Mouse (Mus musculus) heart, embryonic 15.5 days (tissue): ENCODE measurements at regions not wholly inside any gene's neighbourhood (a gene's known extent, or its start where the extent isn't known, plus 50 kb on each side); places are given as distances from the start of the nearest gene placed in this dataset.

Experiments used
- ATAC-seq: fragments of 200-750 bp; cut with Nextera tagmentation; replicated peaks from 2 replicates; pipeline ENCODE4 v1.8.0; 2017; ENCODE audit warnings: low read depth, moderate TSS enrichment; ENCODE audit not compliant: insufficient number of reproducible peaks, insufficient read depth, low FRiP score
- H3K27ac ChIP-seq: fragments of 300-500 bp; sonication (generic); 2 replicates; pipeline ENCODE4 v1.5.1; 2015; ENCODE audit warnings: mild to moderate bottlenecking, inconsistent platforms
- H3K27me3 ChIP-seq: fragments of 300-500 bp; sonication (generic); 2 replicates; pipeline ENCODE4 v1.6.1; 2015; ENCODE audit warnings: inconsistent platforms
- H3K36me3 ChIP-seq: fragments of 300-500 bp; sonication (generic); 2 replicates; pipeline ENCODE4 v1.6.1; 2015; ENCODE audit warnings: mild to moderate bottlenecking, inconsistent platforms
- H3K4me1 ChIP-seq: fragments of 300-500 bp; sonication (generic); replicated peaks from 2 replicates; pipeline ENCODE4 v1.6.1; 2015; ENCODE audit warnings: inconsistent platforms
- H3K4me2 ChIP-seq: fragments of 300-500 bp; sonication (generic); 2 replicates; pipeline ENCODE4 v1.6.1; 2015; ENCODE audit warnings: inconsistent platforms, mild to moderate bottlenecking, moderate library complexity
- H3K4me3 ChIP-seq: fragments of 300-500 bp; sonication (generic); 2 replicates; pipeline ENCODE4 v1.5.1; 2015; ENCODE audit warnings: mild to moderate bottlenecking, inconsistent platforms
- H3K9ac ChIP-seq: fragments of 300-500 bp; sonication (generic); 2 replicates; pipeline ENCODE4 v1.6.1; 2015; ENCODE audit warnings: mild to moderate bottlenecking, inconsistent platforms
- H3K9me3 ChIP-seq: fragments of 300-500 bp; sonication (generic); replicated peaks from 2 replicates; pipeline ENCODE4 v1.6.1; 2016; ENCODE audit warnings: inconsistent platforms
- WGBS: fragments of 180-500 bp; shearing (Covaris S2); methylation state at CpG from one replicate; pipeline ENCODE4 v1.1.7; 2015; ENCODE audit warnings: mixed read lengths; 5-methylcytosine and 5-hydroxymethylcytosine counted together

GRCm38 (mm10) chr11:45123276-45123675, 506.2 kb downstream of the Ebf1 start:
- 59% methylated on average over 2 of the region's 2 CpGs for WGBS
- Histone ChIP-seq H3K27me3 (no peaks in the 10 kb centered on the region), H3K9ac (no peak overlapping the region), H3K4me3 (no peak overlapping the region), H3K4me2 (no peak overlapping the region), H3K4me1 (no peaks in the 10 kb centered on the region), H3K9me3 (no peaks in the 10 kb centered on the region), H3K27ac (no peak overlapping the region), H3K36me3 (no peaks in the 10 kb centered on the region)
- ATAC-seq: no peak

GRCm38 (mm10) chr11:45136781-45137180, 519.7 kb downstream of the Ebf1 start:
- Histone ChIP-seq H3K9ac (no peak overlapping the region), H3K4me2 (no peak overlapping the region), H3K36me3 (no peaks in the 10 kb centered on the region), H3K4me3 (no peak overlapping the region), H3K27ac (no peak overlapping the region), H3K4me1 (no peaks in the 10 kb centered on the region), H3K9me3 (no peaks in the 10 kb centered on the region), H3K27me3 (no peaks in the 10 kb centered on the region)
- WGBS: 55% methylated on average over 2 of the region's 2 CpGs
- no peak for ATAC-seq

GRCm38 (mm10) chr11:45138351-45138975, 521.3 kb downstream of the Ebf1 start:
- no peak for ATAC-seq
- Histone ChIP-seq H3K36me3 (no peaks in the 10 kb centered on the region), H3K9ac (no peak overlapping the region), H3K27me3 (no peaks in the 10 kb centered on the region), H3K4me3 (no peak overlapping the region), H3K4me2 (no peak overlapping the region), H3K4me1 (no peaks in the 10 kb centered on the region), H3K27ac (no peak overlapping the region), H3K9me3 (no peaks in the 10 kb centered on the region)
- 73% methylated on average over 4 of the region's 4 CpGs for WGBS

- H3K9ac ChIP-seq: no peak overlapping the region
- no peaks in the 10 kb centered on the region for H3K36me3 ChIP-seq
- no peak overlapping the region for H3K4me2 ChIP-seq
- H3K4me3 ChIP-seq: no peak overlapping the region
- no peaks in the 10 kb centered on the region for H3K9me3 ChIP-seq
- H3K27ac ChIP-seq: no peak overlapping the region
- ATAC-seq: no peak
- 67% methylated on average over 1 of the region's 1 CpGs for WGBS
- no peaks in the 10 kb centered on the region for H3K27me3 ChIP-seq
- no peaks in the 10 kb centered on the region for H3K4me1 ChIP-seq
Measured at GRCm38 (mm10) chr11:45140490-45140889, 523.4 kb downstream of the Ebf1 start.

GRCm38 (mm10) chr11:45154070-45154469, 537.0 kb downstream of the Ebf1 start:
- no peak overlapping the region for H3K4me2 ChIP-seq
- no peaks in the 10 kb centered on the region for H3K36me3 ChIP-seq
- WGBS: 83% methylated on average over 6 of the region's 6 CpGs
- H3K27me3 ChIP-seq: no peaks in the 10 kb centered on the region
- H3K9ac ChIP-seq: no peak overlapping the region
- no peaks in the 10 kb centered on the region for H3K4me1 ChIP-seq
- no peak overlapping the region for H3K4me3 ChIP-seq
- no peak for ATAC-seq
- H3K9me3 ChIP-seq: no peaks in the 10 kb centered on the region
- no peak overlapping the region for H3K27ac ChIP-seq

GRCm38 (mm10) chr11:45154497-45154896, 537.4 kb downstream of the Ebf1 start:
- Histone ChIP-seq H3K36me3 (no peaks in the 10 kb centered on the region), H3K4me1 (no peaks in the 10 kb centered on the region), H3K27ac (no peak overlapping the region), H3K27me3 (no peaks in the 10 kb centered on the region), H3K4me2 (no peak overlapping the region), H3K9ac (no peak overlapping the region), H3K9me3 (no peaks in the 10 kb centered on the region), H3K4me3 (no peak overlapping the region)
- ATAC-seq: no peak
- WGBS: 54% methylated on average over 8 of the region's 8 CpGs

GRCm38 (mm10) chr11:45155782-45156181, 538.7 kb downstream of the Ebf1 start:
- no peaks in the 10 kb centered on the region for H3K27me3 ChIP-seq
- H3K36me3 ChIP-seq: no peaks in the 10 kb centered on the region
- no peak overlapping the region for H3K4me2 ChIP-seq
- no peak for ATAC-seq
- H3K9me3 ChIP-seq: no peaks in the 10 kb centered on the region
- no peak overlapping the region for H3K9ac ChIP-seq
- H3K4me3 ChIP-seq: no peak overlapping the region
- 58% methylated on average over 1 of the region's 1 CpGs for whole genome bisulfite sequencing
- H3K27ac ChIP-seq: no peak overlapping the region
- H3K4me1 ChIP-seq: no peaks in the 10 kb centered on the region

- ATAC-seq: no peak
- 26% methylated on average over 2 of the region's 2 CpGs for WGBS
- H3K4me2 ChIP-seq: no peak overlapping the region
- H3K27ac ChIP-seq: no peak overlapping the region
- no peak overlapping the region for H3K4me3 ChIP-seq
- H3K27me3 ChIP-seq: no peaks in the 10 kb centered on the region
- H3K9ac ChIP-seq: no peak overlapping the region
- no peaks in the 10 kb centered on the region for H3K4me1 ChIP-seq
- H3K36me3 ChIP-seq: no peaks in the 10 kb centered on the region
- H3K9me3 ChIP-seq: no peaks in the 10 kb centered on the region
Measured at GRCm38 (mm10) chr11:45158282-45158681, 541.2 kb downstream of the Ebf1 start.

GRCm38 (mm10) chr11:45160871-45161270, 543.8 kb downstream of the Ebf1 start:
- no peaks in the 10 kb centered on the region for H3K9me3 ChIP-seq
- H3K36me3 ChIP-seq: no peaks in the 10 kb centered on the region
- WGBS: 79% methylated on average over 8 of the region's 8 CpGs
- no peak overlapping the region for H3K4me2 ChIP-seq
- no peaks in the 10 kb centered on the region for H3K4me1 ChIP-seq
- H3K9ac ChIP-seq: no peak overlapping the region
- H3K4me3 ChIP-seq: no peak overlapping the region
- no peaks in the 10 kb centered on the region for H3K27me3 ChIP-seq
- ATAC-seq: no peak
- no peak overlapping the region for H3K27ac ChIP-seq

- Histone ChIP-seq H3K4me3 (no peak overlapping the region), H3K36me3 (no peaks in the 10 kb centered on the region), H3K4me1 (no peaks in the 10 kb centered on the region), H3K9me3 (no peaks in the 10 kb centered on the region), H3K27ac (no peak overlapping the region), H3K9ac (no peak overlapping the region), H3K27me3 (no peaks in the 10 kb centered on the region), H3K4me2 (no peak overlapping the region)
- WGBS: 78% methylated on average over 2 of the region's 2 CpGs
- no peak for ATAC-seq
Measured at GRCm38 (mm10) chr11:45173546-45173945, 556.4 kb downstream of the Ebf1 start.

- Histone ChIP-seq H3K36me3 (no peaks in the 10 kb centered on the region), H3K27ac (no peak overlapping the region), H3K27me3 (no peaks in the 10 kb centered on the region), H3K9me3 (no peaks in the 10 kb centered on the region), H3K4me1 (no peaks in the 10 kb centered on the region), H3K4me2 (no peak overlapping the region), H3K9ac (no peak overlapping the region), H3K4me3 (no peak overlapping the region)
- 75% methylated on average over 2 of the region's 2 CpGs for WGBS
- ATAC-seq: no peak
Measured at GRCm38 (mm10) chr11:45174071-45174470, 557.0 kb downstream of the Ebf1 start.
